Mouse (Mus musculus): Measurements from ENCODE around the gene Rbpj.

GRCm38 (mm10) chr5:53444030-53444429 lies 21.9 kb upstream of the Rbpj start:
- TF ChIP-seq POLR2A (IDR thresholded peaks at IDR 0.05; ENCODE audit: control insufficient read depth, low read depth, low read length): no peak
- no peak for TF ChIP-seq CTCF (IDR thresholded peaks at IDR 0.05; ENCODE audit: control insufficient read depth, insufficient read depth, insufficient replicate concordance, low read depth, low read length)
